Comparison of ENCODE assay signal across 10 mouse cellular contexts in the genomic region with DNA sequence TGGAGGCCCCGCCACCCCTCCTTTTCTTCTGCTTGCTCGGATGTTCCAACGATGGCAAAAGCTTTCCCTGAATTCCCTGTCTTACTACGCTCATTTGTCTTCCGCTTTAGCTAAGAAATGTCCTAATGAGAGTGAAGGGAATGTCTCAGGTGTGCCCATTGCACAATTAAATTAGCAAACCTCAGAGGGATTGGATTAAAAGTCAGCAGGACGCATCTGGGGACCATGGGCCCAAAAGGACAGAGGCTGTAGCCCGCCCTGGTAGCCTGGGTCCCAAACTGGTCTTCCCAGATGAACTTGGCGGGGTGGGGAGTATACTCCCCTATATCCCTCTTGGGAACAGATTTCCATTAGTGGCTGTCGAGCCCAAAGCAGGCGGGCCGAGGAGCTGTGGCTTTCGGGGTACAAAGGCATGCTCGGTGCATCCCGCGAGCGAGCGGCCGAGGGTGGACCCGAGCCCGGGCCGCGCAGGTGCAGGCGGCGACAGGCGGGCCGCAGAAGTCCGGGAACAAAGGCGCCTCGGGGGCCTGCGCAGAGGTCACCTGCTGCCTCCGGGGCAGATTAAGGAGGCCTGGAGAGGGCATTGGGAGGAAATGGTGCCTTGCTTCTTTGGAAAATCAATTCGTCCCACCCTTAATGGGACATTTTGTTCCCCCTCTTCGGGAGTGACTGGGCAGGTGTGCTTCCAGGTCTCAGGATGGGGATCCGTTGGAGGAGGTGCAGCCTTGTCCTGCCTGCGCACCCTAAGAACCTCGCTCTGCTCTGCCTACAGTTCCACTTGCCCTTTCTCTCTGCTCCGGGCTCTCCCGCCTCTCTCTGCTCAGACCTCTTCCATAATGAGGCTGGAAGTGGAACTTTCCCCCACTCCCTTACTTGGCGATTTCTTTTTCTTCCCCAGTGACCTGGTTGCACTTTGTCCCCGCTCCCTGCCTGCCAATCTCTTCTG.
DNase-seq lines count a peak whose midpoint lies in the region; ATAC-seq lines count a peak whose summit lies in the region.
"Had no signal": no experiment of that assay in that cellular context is flagged by ENCODE, and none has a peak within 500 bp of the region (broad histone marks: within the 10 kb centered on the region; RNA-seq: fewer than 3 reads in every experiment).

No protein-coding gene starts in this region.

- H3K9ac ChIP-seq in liver, embryonic 12.5 days = no peak overlapping the region
- no peak overlapping the region for H3K9ac ChIP-seq in forebrain, embryonic 15.5 days (replicated peaks)
- no peak overlapping the region for H3K9ac ChIP-seq in stomach, embryonic 14.5 days (replicated peaks; ENCODE audit: low read depth, low read length)
- H3K9ac ChIP-seq: liver, embryonic 14.5 days had no signal

- H3K27ac ChIP-seq in liver, embryonic 12.5 days = no peak overlapping the region
- no peak overlapping the region for H3K27ac ChIP-seq in forebrain, embryonic 15.5 days (replicated peaks)
- no peak overlapping the region for H3K27ac ChIP-seq in stomach, embryonic 14.5 days (ENCODE audit: low read length)
- H3K27ac ChIP-seq: liver, embryonic 14.5 days had no signal

- no peaks in the 10 kb centered on the region for H3K36me3 ChIP-seq in liver, embryonic 12.5 days
- no peaks in the 10 kb centered on the region for H3K36me3 ChIP-seq in forebrain, embryonic 15.5 days
- H3K36me3 ChIP-seq in stomach, embryonic 14.5 days (ENCODE audit: control insufficient read depth, insufficient read depth, low read length) = no peaks in the 10 kb centered on the region

- no peak for ATAC-seq in liver, embryonic 12.5 days
- 0 out of 2 replicates have a peak, but pooled peaks have one; percentile 43 for ATAC-seq in forebrain, embryonic 15.5 days (replicated peaks)
- ATAC-seq in stomach, embryonic 14.5 days (ENCODE audit: insufficient number of reproducible peaks, insufficient read depth, low FRiP score, low read depth) = peak; percentile 53
- ATAC-seq: Patski had no signal

- DNase-seq in liver = no peak
- peak; percentile 64 to 81 for DNase-seq in kidney, postnatal 25 days
- no peak for DNase-seq in spleen, postnatal 36 days (ENCODE audit: low spot score in 2 of 2)
- no peak for DNase-seq in spleen, postnatal 10 days (ENCODE audit: low spot score in 2 of 2)
- DNase-seq in layer of hippocampus, adult 8-10 months (ENCODE audit: low spot score in 2 of 2) = no peak

- H3K4me3 ChIP-seq in liver, embryonic 12.5 days = no peak overlapping the region
- peak overlapping the region; percentile 7; the same call in 1 of the 2 replicates for H3K4me3 ChIP-seq in forebrain, embryonic 15.5 days
- peak overlapping the region; percentile 5; the same call in 1 of the 2 replicates for H3K4me3 ChIP-seq in stomach, embryonic 14.5 days (ENCODE audit: low read depth, low read length)

- peaks cover 94% of the 10 kb centered on the region for H3K27me3 ChIP-seq in liver, embryonic 12.5 days (replicated peaks)
- H3K27me3 ChIP-seq in forebrain, embryonic 15.5 days = peaks cover 71% of the 10 kb centered on the region
- peaks cover 76% of the 10 kb centered on the region for H3K27me3 ChIP-seq in stomach, embryonic 14.5 days (ENCODE audit: control insufficient read depth, insufficient read depth, low read length)

- H3K9me3 ChIP-seq in liver, embryonic 12.5 days (replicated peaks) = no peaks in the 10 kb centered on the region
- no peaks in the 10 kb centered on the region for H3K9me3 ChIP-seq in forebrain, embryonic 15.5 days
- H3K9me3 ChIP-seq in stomach, embryonic 14.5 days (ENCODE audit: control insufficient read depth, low read depth, low read length) = peaks cover 2% of the 10 kb centered on the region; the same call in 1 of the 2 replicates

- H3K4me1 ChIP-seq in liver, embryonic 12.5 days = no peaks in the 10 kb centered on the region
- peaks cover 23% of the 10 kb centered on the region for H3K4me1 ChIP-seq in forebrain, embryonic 15.5 days
- H3K4me1 ChIP-seq in stomach, embryonic 14.5 days (ENCODE audit: control insufficient read depth, insufficient read depth, low read length) = no peaks in the 10 kb centered on the region

- peak overlapping the region; percentile 1; the same call in 1 of the 2 replicates for H3K4me2 ChIP-seq in liver, embryonic 12.5 days
- peak overlapping the region; percentile 35 for H3K4me2 ChIP-seq in forebrain, embryonic 15.5 days (replicated peaks)
- peak overlapping the region; percentile 8; the same call in 1 of the 2 replicates for H3K4me2 ChIP-seq in stomach, embryonic 14.5 days (replicated peaks; ENCODE audit: low read depth, low read length)

- WGBS in liver, embryonic 12.5 days (ENCODE audit: insufficient replicate concordance) = 4% methylated on average over 40 of the region's 40 CpGs
- 2% methylated on average over 40 of the region's 40 CpGs for WGBS in forebrain, embryonic 15.5 days
- WGBS in stomach, embryonic 14.5 days = 3% methylated on average over 40 of the region's 40 CpGs

Comparison
In these comparisons a context has a peak if more than half of its experiments do, and no peak if none do; other contexts are left out.
1. DNase-seq: peak in kidney, postnatal 25 days (2 of 2); none in liver (single experiment), spleen, postnatal 36 days (0 of 2), spleen, postnatal 10 days (0 of 2) and layer of hippocampus, adult 8-10 months (0 of 2).
2. Peak in every context shown above with its lines, with median percentiles within 50 percentile points of each other: H3K4me2 ChIP-seq.